Mouse (Mus musculus) hindbrain, postnatal 0 days (tissue): ENCODE measurements around the gene Mfap5. TPM values are rescaled to one million over a fixed set of nuclear protein-coding genes. Genes with fewer than 3 reads are reported as not detected.

Experiments used
- ATAC-seq: fragments of 200-750 bp; cut with Nextera tagmentation; 2 replicates; pipeline ENCODE4 v1.8.0; 2017; ENCODE audit warnings: mild to moderate bottlenecking, moderate TSS enrichment, moderate library complexity
- DNase-seq: peaks from one replicate; pipeline ENCODE4 v3.0.0-alpha.2; 2015; ENCODE audit warnings: low spot score
- H3K27ac ChIP-seq: fragments of 300-500 bp; sonication (generic); 2 replicates; pipeline ENCODE4 v1.5.1; 2014; ENCODE audit warnings: mild to moderate bottlenecking
- H3K27me3 ChIP-seq: fragments of 300-500 bp; sonication (generic); 2 replicates; pipeline ENCODE4 v1.6.1; 2014; ENCODE audit warnings: low read length, mixed read lengths; ENCODE audit not compliant: insufficient read depth
- H3K36me3 ChIP-seq: fragments of 300-500 bp; sonication (generic); 2 replicates; pipeline ENCODE4 v1.6.1; 2014; ENCODE audit warnings: low read length, mixed read lengths; ENCODE audit not compliant: insufficient read depth
- H3K4me1 ChIP-seq: fragments of 300-500 bp; sonication (generic); 2 replicates; pipeline ENCODE4 v1.6.1; 2014; ENCODE audit warnings: antibody characterized with exemption, low read length, mixed read lengths; ENCODE audit not compliant: insufficient read depth
- H3K4me2 ChIP-seq: fragments of 300-500 bp; sonication (generic); 2 replicates; pipeline ENCODE4 v1.6.1; 2014; ENCODE audit warnings: low read depth, mild to moderate bottlenecking, low read length, moderate library complexity, mixed read lengths
- H3K4me3 ChIP-seq: fragments of 300-500 bp; sonication (generic); 2 replicates; pipeline ENCODE4 v1.5.1; 2014; ENCODE audit warnings: low read length
- H3K9ac ChIP-seq: fragments of 300-500 bp; sonication (generic); replicated peaks from 2 replicates; pipeline ENCODE4 v1.6.1; 2014; ENCODE audit warnings: mild to moderate bottlenecking, low read length, moderate library complexity, mixed read lengths
- H3K9me3 ChIP-seq: fragments of 300-500 bp; sonication (generic); 2 replicates; pipeline ENCODE4 v1.6.1; 2016; ENCODE audit warnings: low read length, mixed read lengths
- CTCF ChIP-seq: IDR thresholded peaks from 2 replicates; pipeline ENCODE4 v1.5.1; 2016; ENCODE audit warnings: antibody characterized with exemption, control low read depth, low read depth
- WGBS: fragments of 180-500 bp; shearing (Covaris S2); extraction: QIAGEN DNeasy Blood & Tissue Kit; methylation state at CpG from one replicate; pipeline ENCODE4 v1.1.7; 2014; 5-methylcytosine and 5-hydroxymethylcytosine counted together
- polyA plus RNA-seq: library from polyadenylated mRNA; unstranded; fragments of >200 nt; fragmentation: Nextera tagmentation; extraction: Ambion mirVana; gene quantifications from 2 replicates; pipeline ENCODE4 v1.2.1, GENCODE M21; 2015
- total RNA-seq: library from RNA; depleted of rRNA; stranded (reverse); fragments of >200 nt; gene quantifications from 2 replicates; pipeline ENCODE4 v1.2.3, GENCODE M21; 2014

Gene Mfap5
- total and polyA plus RNA-seq, 2 experiments from 2014 or later = 5.0 to 13.2 TPM

GRCm38 (mm10) chr6:122493799-122494472 is 11.7 kb upstream of the Mfap5 start:
- Histone ChIP-seq H3K4me2 (no peak overlapping the region), H3K4me3 (no peak overlapping the region), H3K9me3 (no peaks in the 10 kb centered on the region), H3K27ac (peak overlapping the region; percentile 54), H3K36me3 (no peaks in the 10 kb centered on the region), H3K4me1 (no peaks in the 10 kb centered on the region), H3K27me3 (no peaks in the 10 kb centered on the region), H3K9ac (no peak overlapping the region)
- peak; percentile 20 for DNase-seq
- TF ChIP-seq CTCF = no peak
- 41% methylated on average over 6 of the region's 6 CpGs for WGBS
- ATAC-seq = no peak

- Histone ChIP-seq H3K27me3 (no peaks in the 10 kb centered on the region), H3K36me3 (no peaks in the 10 kb centered on the region), H3K4me1 (no peaks in the 10 kb centered on the region), H3K4me3 (peak overlapping the region; percentile 8), H3K9me3 (no peaks in the 10 kb centered on the region), H3K4me2 (peak overlapping the region; percentile 47), H3K27ac (peak overlapping the region; percentile 54), H3K9ac (0 out of 2 replicates have a peak overlapping the region, but pooled peaks have one; percentile 23)
- DNase-seq (peak; percentile 78), ATAC-seq (peak; percentile 70)
- 9% methylated on average over 21 of the region's 21 CpGs for WGBS
- no peak for TF ChIP-seq CTCF
These were observed 10.4 kb upstream of the Mfap5 start for GRCm38 (mm10) chr6:122495082-122495881.

GRCm38 (mm10) chr6:122496501-122496900 is 9.1 kb upstream of the Mfap5 start:
- no peak overlapping the region for H3K4me2 ChIP-seq
- H3K9ac ChIP-seq = no peak overlapping the region
- no peak overlapping the region for H3K4me3 ChIP-seq
- peak; percentile 86 for TF ChIP-seq CTCF
- no peaks in the 10 kb centered on the region for H3K4me1 ChIP-seq
- peak overlapping the region; percentile 54; the same call in 1 of the 2 replicates for H3K27ac ChIP-seq
- 30% methylated on average over 5 of the region's 5 CpGs for WGBS
- H3K27me3 ChIP-seq = no peaks in the 10 kb centered on the region
- H3K36me3 ChIP-seq = no peaks in the 10 kb centered on the region
- H3K9me3 ChIP-seq = no peaks in the 10 kb centered on the region
- peak; percentile 60 for DNase-seq
- no peak for ATAC-seq

- Histone ChIP-seq H3K27ac (no peak within 1 kb of the TSS), H3K4me1 (no peaks in the 10 kb centered on the region), H3K27me3 (no peaks in the 10 kb centered on the region), H3K4me3 (no peak within 1 kb of the TSS), H3K4me2 (no peak within 1 kb of the TSS), H3K36me3 (no peaks in the 10 kb centered on the region), H3K9ac (no peak within 1 kb of the TSS), H3K9me3 (no peaks in the 10 kb centered on the region)
- DNase-seq (no peak), ATAC-seq (no peak)
- TF ChIP-seq CTCF = no peak
- WGBS = 73% methylated on average over 5 of the region's 5 CpGs
These were observed 7.0 kb upstream of the Mfap5 start, which contains the start of gene Rimklb for GRCm38 (mm10) chr6:122498661-122499060. Rimklb (minus strand) TSS chr6:122498761.

- TF ChIP-seq CTCF = no peak
- Histone ChIP-seq H3K9me3 (no peaks in the 10 kb centered on the region), H3K27ac (no peak overlapping the region), H3K4me1 (no peaks in the 10 kb centered on the region), H3K27me3 (no peaks in the 10 kb centered on the region), H3K9ac (no peak overlapping the region), H3K4me3 (no peak overlapping the region), H3K4me2 (no peak overlapping the region), H3K36me3 (no peaks in the 10 kb centered on the region)
- DNase-seq = no peak
- no peak for ATAC-seq
- 77% methylated on average over 4 of the region's 4 CpGs for WGBS
These were observed 604 bp upstream of the Mfap5 start for GRCm38 (mm10) chr6:122505041-122505440.

- no peak overlapping the region for H3K9ac ChIP-seq
- no peaks in the 10 kb centered on the region for H3K36me3 ChIP-seq
- no peaks in the 10 kb centered on the region for H3K9me3 ChIP-seq
- H3K4me3 ChIP-seq = no peak overlapping the region
- ATAC-seq (no peak), DNase-seq (no peak)
- WGBS = 82% methylated on average over 8 of the region's 8 CpGs
- no peak for TF ChIP-seq CTCF
- no peak overlapping the region for H3K27ac ChIP-seq
- no peak overlapping the region for H3K4me2 ChIP-seq
- no peaks in the 10 kb centered on the region for H3K27me3 ChIP-seq
- no peaks in the 10 kb centered on the region for H3K4me1 ChIP-seq
These were observed 2.8 kb downstream of the Mfap5 start for GRCm38 (mm10) chr6:122508494-122508893.
